Mouse (Mus musculus) heart, postnatal 36 days (tissue): ENCODE results near the gene Tvp23b. TPM values are rescaled to one million over a fixed set of nuclear protein-coding genes. Genes with fewer than 3 reads are reported as not detected.

Experiments
- DNase-seq, 2 experiments: peaks; one replicate each; pipeline ENCODE4 v3.0.0; 2021 to 2022
- intact Hi-C: fragments of 180-260 bp; cut with DNase I; formaldehyde crosslinking; loops from one replicate; pipeline ENCODE4 v1.15.1; 2025
- total RNA-seq, 2 experiments: library from RNA; stranded (reverse); gene quantifications; 2 replicates each; pipeline ENCODE4 v1.2.3; 2021

Tvp23b gene
- total RNA-seq, 2 experiments from 2014 or later, result 18.6 to 18.8 TPM

DNA sequence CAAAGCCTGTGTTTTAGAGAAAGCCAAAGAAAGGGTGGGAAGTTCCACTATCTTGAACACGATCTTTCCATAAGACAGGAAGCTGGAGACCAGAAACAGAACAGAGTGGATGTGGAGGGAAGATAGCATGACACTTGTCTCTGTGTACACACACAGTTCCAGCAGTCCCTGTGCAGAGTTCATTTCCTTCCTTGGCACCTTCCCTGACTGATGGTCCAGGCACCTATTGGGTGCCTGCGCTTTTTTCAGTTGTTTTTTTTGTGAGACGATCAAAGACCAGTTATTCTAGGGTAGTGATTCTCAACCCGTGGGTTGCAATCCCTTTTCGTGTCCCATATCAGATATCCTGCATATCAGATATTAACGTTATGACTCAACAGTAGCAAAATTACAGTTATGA is 58.7 kb downstream of the Tvp23b start:
- intact Hi-C loops, result no loop called here
- DNase-seq, result no peak

DNA sequence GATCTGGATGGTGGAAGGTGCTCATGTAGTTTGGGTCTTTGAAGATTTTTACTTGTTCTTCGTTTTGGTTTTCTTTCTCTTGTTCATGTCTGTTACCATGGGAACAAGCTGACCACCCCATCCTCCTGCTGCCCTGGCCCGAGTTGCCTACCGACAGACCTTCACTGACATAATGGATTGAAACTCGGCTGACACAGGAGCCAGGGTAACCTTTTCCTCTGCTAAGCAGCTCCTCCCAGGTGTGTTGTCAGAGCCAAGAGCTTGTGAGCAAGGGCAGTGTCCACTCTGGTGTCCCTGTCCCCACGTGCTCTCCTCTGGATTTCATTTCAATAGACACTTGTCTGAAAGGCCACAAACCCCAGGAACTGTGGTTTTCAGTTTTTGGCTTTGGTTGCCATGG is 59.7 kb downstream of the Tvp23b start:
- intact Hi-C loops, result no loop called here
- no peak for DNase-seq

DNA sequence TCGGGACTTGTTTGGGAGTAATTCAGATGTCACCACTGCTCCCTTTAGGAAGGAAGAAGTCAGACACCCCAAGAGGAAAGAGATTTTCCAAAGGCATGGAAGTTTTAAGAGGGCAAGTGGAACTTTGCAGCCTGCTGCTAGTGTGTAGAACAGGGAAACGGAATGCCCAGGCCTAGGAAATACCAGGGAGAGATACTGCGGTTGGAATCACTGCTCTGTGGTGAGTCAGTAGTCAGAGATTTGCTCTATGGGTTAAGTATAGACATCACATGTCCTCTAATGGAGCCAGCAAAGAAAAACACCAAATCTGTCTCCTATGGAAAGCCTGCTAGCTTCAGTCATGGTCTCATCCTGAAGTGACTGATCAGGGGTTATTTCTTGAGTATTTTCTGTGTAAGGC is 60.9 kb downstream of the Tvp23b start:
- no peak for DNase-seq

DNA sequence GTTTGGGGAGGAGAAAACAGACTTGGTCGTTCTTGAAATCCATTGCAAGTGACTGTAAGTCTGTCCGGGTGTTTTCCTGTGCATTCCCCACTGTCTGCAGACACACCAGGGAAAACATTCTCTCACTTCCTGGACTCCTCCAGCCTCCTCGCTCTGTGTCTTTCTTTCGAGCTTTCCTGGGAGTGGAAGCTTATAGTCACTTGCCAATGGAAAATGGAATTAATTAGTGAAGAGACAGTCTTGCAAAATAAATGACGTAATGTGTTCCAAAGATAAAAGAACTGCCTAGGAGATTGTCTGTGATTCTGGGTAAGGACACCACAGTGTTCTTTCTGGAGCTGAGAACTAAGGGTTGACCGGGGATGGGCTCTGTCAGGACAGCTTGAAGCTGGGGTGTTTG is 64.3 kb downstream of the Tvp23b start:
- intact Hi-C loops, result no loop called here
- no peak for DNase-seq

More for the DNA sequence above, 60.9 kb downstream of the Tvp23b start:
- intact Hi-C loops, result no loop called here

DNA sequence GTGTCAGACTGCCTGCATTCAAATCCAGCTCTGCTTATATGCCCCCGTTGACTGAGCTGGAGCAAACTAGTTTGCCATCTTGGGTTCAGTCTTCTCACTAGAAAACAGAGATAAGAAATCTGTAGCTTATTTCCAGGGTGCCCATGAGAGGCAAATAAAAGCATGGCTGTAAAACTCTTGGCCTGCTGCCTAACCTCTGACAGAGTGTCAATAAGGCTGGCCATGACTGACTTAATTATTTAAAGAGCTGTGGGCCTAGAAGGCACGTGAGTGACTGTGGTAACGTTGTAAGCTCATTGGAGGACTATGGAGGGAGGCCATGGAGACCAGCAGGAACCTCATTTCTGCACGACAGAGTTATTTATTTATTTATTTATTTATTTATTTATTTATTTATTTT is 66.3 kb downstream of the Tvp23b start:
- DNase-seq, result no peak
- intact Hi-C loops, result no loop called here

DNA sequence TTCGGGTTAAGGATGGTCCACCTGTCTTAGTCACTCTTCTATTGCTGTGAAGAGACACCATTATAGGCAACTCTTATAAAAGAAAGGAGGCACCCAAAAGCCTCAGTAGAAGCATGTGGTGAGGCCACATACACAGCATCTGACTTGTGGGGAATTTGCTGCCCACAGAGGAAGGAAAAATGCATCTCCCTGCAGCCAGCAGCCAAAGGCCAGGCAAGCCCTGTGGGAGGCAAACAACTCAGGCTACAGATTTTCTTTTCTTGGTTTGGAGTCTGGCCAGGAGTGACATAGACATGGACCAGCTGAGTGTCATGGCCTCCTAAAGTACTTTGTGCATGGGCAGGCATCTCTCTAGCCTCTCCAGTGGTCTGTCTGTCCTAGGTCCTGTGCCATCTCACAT is 70.3 kb downstream of the Tvp23b start:
- no peak for DNase-seq
- intact Hi-C loops, result no loop called here

DNA sequence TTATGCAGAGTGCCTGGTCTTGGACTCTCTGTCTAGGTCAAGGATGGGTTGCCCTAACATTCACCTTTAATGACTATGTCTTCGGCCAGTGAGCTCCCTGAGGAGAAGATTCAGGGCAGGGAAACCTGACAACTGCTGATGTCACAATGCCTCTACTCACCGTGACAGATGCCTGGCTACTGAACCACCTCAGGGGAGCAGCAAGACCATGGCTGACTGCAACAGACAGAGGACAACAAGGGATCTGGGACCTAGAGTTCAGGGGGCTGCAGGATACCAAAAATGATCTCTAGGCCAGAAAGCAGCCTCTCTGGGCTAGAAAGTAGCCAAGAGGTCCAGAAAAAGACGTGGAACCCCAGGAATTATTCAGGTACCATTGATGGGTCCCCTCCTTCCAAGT is 71.8 kb downstream of the Tvp23b start, which contains the start of gene Cdrt4:
Gene Cdrt4 (plus strand): TSS at position 182 of the 400 bp plus-strand sequence.
- DNase-seq, result no peak
- intact Hi-C loops, result no loop called here

DNA sequence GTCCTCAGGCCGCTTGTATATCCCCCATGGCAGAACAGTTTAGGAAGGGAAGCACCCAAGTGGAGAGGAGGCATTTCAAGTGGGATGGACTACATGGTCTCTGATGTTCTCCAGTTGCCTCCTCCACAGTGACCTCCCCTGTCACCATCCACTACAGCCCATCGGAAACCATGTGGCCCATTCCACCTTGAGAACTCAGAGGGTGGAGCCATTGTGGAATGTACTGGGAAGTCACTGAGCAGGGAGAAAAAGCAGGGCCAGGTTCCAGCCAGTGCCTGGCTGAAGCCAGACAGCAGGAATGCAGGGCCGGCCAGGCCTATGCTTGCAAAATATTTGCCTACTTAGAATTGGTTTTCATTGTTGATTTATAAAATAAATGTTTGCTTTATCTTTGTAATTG is 75.5 kb downstream of the Tvp23b start:
- intact Hi-C loops, result no loop called here
- DNase-seq, result no peak

DNA sequence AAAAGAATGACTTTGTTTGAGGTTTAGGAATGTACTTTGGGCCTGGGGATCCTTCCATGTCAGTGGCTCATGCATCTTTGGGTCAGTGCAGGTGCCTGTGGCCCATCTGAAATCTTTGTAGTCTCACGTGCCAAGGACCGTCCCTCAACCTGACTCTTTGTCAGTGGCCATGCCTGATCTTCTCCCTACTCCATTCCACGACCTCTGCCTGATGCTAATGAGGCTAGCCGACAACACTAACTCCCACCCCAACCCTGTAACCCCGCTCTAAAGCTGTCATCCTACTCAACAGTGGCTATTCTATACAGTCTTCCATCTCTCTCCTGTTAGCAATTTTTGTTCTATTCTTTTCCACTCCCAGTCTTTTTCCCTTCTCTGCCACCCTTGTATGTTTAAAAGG is 75.9 kb downstream of the Tvp23b start:
- no peak for DNase-seq
- intact Hi-C loops, result no loop called here

DNA sequence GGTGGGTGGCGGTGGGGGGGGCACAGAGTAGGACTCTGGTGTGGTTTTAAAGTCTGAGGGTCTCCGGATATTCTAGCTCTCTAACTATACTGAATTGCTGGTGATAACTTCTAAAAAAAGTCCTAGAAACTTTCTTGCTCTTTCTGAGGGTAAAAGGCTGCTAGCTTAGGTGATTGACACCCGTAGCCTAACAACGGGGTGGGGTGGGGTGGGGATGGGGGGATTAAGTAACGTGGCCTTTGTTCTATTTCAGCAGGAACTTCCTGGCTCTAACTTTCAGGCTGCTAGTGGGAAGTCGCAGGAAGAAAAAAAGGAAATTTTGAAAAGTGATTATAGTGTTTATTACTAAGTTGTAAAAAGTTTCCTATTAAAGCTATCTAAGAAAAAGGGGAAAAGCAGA is 76.5 kb downstream of the Tvp23b start:
- DNase-seq, result no peak
- intact Hi-C loops, result no loop called here

DNA sequence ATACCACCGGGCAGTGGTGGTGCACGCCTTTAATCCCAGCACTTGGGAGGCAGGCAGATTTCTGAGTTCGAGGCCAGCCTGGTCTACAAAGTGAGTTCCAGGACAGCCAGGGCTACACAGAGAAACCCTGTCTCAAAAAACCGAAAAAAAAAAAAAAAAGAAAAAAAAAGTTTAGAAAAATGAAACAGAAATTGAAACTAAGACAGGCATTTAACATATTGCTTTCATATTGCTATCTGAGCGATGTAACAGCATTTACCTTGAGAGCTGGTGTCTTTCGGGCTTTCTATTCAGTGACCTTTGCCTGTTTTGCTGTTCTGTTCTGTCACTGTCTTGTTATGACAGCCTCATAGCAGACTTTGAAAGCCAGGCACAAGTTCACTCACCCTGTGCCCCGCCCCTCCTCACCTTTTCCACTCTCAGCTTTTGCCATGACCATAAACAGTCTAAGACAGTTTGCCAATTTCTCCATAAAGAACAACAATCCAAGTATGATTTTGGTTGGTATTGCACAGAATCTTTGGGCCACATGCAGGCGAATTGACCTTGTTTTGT is 78.4 kb downstream of the Tvp23b start:
- no peak for DNase-seq

DNA sequence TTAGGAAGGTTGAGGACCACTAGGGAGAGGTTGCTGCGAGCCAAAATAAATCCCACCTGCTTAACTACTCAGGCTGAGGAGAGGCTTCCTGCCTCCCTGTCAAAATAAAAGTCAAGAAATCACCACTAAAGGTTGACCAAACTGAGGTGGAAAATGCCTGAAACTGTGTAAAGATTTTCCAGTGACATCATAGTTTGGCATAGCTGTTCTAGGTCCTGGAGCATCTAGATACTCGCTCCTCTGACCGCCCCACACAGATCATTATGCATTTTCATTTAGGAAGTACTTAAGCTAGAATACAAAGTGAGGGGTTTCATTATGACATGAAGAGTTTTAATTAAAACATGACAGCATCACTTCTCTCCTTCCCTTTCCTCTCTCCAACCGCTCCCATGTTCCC is 84.0 kb downstream of the Tvp23b start:
- no peak for DNase-seq
- intact Hi-C loops, result no loop called here

More for the DNA sequence above, 78.4 kb downstream of the Tvp23b start:
- intact Hi-C loops, result no loop called here

DNA sequence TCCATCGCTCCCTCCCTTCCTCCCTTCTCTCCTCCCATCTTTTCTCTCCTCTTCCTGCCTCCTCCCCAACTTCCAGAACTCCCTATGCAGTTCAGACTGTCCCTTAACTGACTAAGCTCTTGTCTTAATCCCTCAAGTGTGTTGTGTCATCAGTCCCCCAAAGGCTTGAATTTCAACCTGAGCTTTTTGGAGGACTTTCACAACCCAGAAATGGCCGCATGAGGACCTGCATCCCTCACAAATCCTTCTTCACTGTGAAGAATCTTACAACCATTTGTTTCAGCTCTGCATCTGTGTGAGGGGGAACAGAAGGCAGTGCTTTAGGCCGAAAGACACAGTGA is 87.1 kb downstream of the Tvp23b start:
- DNase-seq, result no peak
- intact Hi-C loops, result no loop called here

Other genes starting within 250 kb of the Tvp23b start
- 1 to 10 TPM; 4.4 to 7.1 TPM for gene Lrrc75a, start 230.9 kb upstream of the Tvp23b start, total RNA-seq
- 1 to 10 TPM; 5.4 to 9.9 TPM for gene Mmgt2, start 230.8 kb upstream of the Tvp23b start, total RNA-seq
- gene Zfp287, start 147.6 kb upstream of the Tvp23b start, total RNA-seq, result 1 to 10 TPM; 2.0 to 2.6 TPM
- not detected for gene Gm10428, start 126.4 kb upstream of the Tvp23b start, total RNA-seq
- gene Zfp286, start 90.0 kb upstream of the Tvp23b start, total RNA-seq, result 1 to 10 TPM in 1 of 2 experiments, under 1 TPM in 1; 0.70 to 1.1 TPM
- 1 to 10 TPM; 6.8 to 7.1 TPM for gene Trim16, start 59.2 kb upstream of the Tvp23b start, total RNA-seq
- gene Fbxw10, start 32.4 kb upstream of the Tvp23b start, total RNA-seq, result under 1 TPM in 1 of 2 experiments, not detected in 1; 0.30 TPM
- gene Cdrt4, start 71.7 kb downstream of the Tvp23b start, total RNA-seq, result not detected
- gene Tekt3, start 182.2 kb downstream of the Tvp23b start, total RNA-seq, result not detected
- gene Pmp22, start 249.5 kb downstream of the Tvp23b start, total RNA-seq, result 10 to 100 TPM; 51.5 to 55.6 TPM